Mouse (Mus musculus): ENCODE data around the gene Serp1.

GRCm38 (mm10) chr3:58485883-58486282 lies 39.8 kb downstream of the Serp1 start:
- TF ChIP-seq CTCF (IDR thresholded peaks at IDR 0.05; ENCODE audit: low read depth) (peak; percentile 31; the same call in 1 of the 2 replicates), EP300 (IDR thresholded peaks at IDR 0.05; ENCODE audit: low read depth) (no peak)

Data from heart, postnatal 0 days (tissue).